Mouse (Mus musculus): ENCODE data around the gene Prmt3.

Prmt3 gene

DNA sequence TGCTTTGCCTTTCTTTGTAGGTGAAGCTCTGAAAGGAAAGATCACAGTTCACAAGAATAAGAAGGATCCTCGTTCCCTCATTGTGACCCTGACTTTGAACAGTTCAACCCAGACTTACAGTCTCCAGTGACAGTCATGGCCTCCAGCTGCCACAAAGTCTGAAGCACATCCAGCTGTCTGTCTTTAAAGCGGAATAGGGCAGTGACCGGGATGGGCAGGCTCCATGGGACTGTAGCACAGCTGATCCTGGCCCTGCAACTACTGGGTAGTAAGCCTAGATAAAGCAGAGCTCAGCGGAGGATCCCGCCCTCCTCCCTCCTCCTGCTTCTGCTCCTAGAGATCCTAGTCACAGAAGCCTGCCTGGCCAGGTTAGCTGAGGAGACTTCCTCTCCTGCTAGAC, 79.2 kb downstream of the Prmt3 start:
- DNase-seq (ENCODE audit: low read depth): no peak

DNA sequence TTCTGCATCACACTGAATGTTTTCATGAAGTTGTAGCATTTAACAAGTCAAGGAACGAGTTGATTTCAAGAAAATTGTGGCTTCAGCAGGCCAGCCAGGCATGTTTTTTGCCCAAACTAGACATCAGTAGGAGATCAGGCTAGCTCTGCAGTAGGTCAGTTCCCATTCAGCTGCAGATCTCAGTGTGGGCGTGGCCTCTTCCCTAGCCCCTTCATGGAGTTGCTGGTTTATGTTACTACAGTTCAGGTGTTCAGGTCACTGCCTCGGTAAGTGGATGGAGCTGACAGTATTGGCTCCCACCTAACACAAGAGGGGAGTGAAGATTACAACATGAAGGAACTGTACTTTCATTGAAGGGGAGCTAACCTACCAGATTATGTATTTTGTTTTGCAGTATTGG, 80.1 kb downstream of the Prmt3 start:
- DNase-seq (ENCODE audit: low read depth): no peak

DNA sequence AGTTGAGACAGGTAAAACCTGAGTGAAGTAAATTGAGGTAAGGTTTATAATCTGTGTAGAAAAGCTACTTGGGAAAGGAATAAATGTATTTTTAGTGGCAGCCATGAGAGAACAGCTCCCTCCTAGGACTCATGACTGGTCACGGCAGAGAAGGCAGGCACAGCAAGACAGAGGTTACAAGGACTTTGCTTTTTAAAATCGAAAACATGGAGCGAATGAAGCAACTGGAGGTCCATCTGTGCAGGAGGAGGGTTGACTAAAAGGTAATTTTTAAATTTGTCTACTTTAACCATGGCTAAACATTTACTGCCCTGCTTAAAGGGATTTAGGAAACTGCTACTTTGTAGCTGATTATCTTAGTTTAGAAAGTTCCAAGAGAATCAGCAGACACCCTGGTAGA, 81.7 kb downstream of the Prmt3 start:
- DNase-seq (ENCODE audit: low read depth): no peak

DNA sequence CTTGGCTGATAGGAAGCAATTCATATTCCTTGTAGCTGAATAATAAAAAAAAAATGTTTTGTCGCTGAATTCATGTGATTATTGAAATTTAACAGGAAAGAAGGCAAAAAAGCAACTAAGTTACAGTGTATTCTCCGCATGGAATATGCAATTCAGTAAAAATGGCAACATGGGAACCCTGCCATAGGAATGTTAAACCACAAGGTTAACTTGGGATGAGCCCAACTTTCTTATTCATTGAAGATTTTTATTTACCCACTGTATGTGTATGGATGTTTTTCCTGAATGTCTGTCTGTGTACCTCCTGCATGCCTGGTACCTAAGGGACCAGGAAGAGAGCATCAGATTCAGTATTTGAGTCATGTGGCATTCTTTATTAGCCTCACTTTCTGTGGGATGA, 83.0 kb downstream of the Prmt3 start:
- no peak for DNase-seq (ENCODE audit: low read depth)

DNA sequence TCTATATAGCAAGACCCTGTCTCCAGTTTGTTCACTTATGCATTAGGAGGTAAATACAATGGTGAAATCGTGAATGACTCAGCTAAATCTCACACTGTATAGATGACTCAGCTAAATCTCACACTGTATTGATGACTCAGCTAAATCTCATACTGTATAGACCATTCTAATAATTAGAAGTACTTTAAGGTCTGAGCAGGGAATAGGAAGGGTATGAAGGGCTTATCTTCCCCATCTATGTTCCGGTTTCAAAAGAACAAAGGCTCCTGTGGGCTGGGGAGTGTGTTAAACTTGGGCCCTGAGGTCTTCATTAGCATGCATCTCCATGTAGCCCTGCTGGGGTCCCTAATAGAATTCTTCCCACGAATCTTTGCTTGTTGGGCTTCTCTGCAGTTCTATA, 85.6 kb downstream of the Prmt3 start:
- no peak for DNase-seq (ENCODE audit: low read depth)

DNA sequence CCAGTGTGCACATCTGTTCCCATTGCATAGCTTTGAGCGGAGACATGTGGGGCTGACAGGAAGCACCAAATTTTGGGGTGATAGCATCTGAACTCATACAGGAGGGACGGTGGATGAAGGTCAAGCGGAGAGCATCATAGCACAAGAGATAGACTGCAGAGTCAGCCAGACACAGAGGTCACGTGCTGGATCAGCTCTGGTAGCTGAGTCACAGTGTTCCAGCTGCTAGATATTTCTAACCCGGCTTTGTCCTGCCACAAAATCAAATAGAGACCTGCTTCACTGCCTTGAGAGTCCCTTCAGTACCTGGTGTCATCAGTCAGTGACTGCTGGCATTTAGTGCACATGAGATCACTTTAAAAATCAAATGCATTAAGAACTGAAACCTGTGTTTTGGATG, 91.5 kb downstream of the Prmt3 start:
- DNase-seq (ENCODE audit: low read depth): no peak

DNA sequence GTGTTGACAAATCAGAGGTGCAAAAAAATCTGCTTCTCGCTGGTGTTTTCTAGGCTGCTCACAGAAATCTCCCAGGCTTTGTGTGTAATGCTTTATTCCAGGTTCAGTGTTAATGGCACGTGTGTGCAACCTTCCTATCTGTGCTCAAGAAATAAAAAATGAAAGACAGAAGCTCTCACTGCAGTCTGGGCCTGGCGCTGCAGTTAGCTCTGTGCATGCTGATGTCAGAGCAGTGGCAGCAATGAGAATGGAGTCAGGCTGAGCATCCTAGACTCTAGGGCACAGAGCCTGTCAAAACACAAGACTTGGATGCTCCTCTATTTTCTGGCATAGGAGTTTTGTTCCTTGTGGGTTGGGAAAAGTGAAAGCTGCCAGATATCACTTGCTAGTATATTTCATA, 92.1 kb downstream of the Prmt3 start:
- no peak for DNase-seq (ENCODE audit: low read depth)

DNA sequence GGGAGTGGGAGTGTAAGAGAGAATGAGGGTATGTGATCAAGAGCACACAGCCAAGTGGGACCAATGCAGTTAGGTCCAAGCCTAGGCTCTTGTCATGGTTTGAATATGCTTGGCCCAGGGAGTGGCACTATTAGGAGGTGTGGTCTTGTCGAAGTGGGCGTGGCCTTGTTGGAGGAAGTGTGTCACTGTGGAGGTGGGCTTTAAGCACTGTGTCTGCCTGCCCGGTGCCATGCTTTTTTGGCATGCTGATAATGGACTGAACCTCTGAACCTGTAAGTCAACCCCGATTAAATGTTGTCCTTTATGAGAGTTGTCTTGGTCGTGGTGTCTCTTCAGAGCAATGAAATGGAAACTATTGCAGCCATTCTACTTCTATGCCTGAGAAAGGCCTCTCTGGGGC, 99.2 kb downstream of the Prmt3 start:
- no peak for DNase-seq (ENCODE audit: low read depth)

DNA sequence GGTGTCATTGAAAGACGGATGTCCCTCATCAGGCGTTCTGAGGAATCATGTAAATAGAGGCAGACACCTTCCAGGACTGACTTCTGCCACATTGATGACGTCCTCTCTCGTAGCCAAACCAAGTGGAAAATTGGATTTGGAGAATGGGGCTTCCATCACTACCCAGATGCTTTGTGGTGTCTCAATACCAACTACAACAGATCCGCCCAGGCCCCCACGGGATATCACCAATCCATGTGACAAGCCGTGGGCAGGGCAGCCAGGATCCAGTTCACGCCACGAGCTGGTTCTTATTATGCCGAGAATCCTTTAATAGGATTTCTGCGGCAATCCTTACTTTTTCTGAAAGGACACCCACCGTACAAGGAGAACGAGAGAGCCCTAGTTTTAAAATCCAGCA, 100.9 kb downstream of the Prmt3 start:
- no peak for DNase-seq (ENCODE audit: low read depth)

DNA sequence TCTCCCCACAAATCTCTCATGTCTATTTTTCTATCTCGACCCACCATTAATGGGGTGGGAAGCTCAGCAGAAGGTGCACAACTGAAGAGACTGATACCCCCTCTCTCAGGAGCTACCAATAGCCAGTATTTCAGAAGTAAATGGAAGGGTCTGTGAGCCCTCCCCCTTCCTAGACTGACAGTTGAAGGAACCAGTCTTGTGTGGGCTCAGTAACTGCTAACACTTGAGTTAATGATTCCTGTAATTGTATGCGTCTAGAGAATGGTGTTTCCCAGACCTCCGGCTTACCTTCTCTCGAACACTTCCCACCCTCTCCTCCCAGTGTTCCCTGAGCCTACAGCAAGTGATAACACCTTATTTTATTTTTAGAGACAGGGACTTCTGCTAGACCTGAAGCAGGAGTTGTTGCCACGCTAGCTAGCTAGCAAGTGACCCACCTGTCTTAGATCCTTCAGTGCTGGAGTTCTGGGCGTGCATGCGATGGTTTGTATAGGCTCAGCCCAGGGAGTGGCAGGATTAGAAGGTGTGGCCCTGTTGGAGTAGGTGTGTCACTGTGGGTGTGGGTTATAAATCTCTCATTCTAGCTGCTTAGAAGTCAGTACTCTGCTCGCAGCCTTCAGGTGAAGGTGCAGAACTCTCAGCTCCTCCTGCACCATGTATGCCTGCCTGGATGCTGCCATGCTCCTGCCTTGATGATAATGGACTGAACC, 102.0 kb downstream of the Prmt3 start:
- no peak for DNase-seq (ENCODE audit: low read depth)

DNA sequence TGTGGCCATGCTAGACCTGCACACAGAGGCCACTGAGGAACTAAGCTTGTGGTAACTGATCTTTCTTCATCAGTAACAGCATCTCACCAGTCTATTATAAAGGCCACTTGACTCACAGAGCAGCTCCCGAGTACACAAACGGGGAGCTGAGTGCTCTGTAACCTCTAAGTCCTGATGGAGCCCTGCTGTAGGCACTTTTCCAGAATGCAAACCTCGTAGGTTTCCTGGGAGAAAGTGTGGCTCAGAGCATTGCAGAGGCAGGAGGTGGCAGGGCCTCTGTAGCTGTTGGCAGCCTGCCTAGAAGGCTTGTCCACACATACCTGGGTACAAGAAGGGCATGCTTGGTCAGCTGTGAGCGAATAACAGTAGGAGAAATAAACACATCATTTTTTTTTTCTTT, 104.1 kb downstream of the Prmt3 start:
- no peak for DNase-seq (ENCODE audit: low read depth)

DNA sequence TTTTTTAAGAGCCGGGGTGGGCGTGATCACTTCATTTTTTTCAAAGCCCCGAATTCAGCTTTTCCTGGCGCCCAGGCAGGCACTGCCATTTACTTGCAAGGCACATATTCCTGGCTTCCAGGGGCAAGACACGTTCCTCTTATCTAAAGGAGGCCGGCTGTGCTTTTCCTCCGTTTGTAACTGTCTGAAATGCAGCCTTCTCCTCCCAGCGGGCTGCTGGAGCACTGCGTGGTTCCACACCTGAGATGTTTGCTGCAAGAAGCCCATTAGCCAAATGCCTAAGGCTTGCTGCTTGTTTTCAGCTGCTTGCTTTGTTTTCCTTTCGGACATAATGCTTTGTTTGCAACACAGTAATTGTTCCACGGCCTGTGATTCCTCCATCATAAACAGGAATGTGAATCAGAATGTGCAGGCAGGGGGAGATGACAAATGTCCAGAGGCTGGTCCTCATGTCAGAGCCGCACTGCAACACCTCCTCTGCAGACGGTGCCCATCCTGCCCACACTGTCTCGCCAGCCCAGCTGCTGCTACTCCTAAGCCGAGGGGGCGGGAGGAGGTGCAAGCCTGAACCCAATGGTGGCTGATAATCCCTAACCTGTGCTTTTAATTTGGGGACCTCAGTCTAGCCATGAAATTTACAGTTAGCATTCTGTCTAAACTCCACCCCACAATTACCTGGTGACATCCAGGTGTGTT, 104.7 kb downstream of the Prmt3 start:
- DNase-seq (ENCODE audit: low read depth): no peak

DNA sequence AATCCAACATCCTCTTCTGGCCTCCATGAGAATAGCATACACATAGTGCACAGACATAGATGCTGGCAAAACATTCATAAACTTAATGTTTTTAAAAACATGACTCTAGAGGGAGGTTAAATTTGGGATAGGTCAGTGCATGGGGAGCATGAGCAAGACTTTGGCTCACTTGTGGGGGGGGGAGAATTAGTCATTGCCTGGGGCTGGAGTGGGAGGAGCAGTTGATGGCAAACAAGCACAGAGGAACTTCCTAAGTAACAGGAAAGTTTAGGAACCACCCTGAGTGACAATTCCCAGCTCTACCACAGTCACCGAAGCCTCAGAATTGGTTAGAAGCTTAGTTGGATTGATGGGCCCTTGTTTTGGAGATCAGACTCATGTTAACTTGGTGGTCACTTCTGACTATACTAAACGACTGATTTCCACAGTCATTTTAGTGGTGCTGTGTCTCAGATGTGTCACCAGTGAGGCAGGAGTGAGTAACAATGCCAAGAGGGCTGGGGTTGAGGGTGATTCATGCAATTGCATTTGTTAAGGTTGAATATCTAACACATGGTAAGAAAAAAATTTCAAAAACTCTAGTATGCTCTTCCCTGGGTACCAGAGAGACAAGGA, 109.7 kb downstream of the Prmt3 start:
- DNase-seq (ENCODE audit: low read depth): no peak

DNA sequence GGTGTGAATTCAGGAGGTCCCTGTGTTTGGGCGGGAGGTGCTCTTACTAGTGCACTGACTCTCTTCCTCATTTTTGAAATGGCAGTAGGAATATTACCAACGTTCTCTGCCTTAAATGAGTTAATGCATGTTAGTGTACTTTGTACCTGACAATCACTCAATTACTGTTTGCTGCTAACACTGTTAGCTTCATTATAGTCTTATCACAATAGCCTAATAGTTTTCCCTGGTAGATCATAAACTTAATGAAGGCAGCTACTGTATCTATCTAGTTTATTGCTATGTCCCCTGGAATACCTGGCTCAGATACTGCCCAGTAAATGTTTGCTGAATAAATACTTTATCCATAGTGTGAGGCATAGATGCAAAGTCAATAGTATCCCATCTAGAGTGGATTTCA, 116.6 kb downstream of the Prmt3 start:
- DNase-seq (ENCODE audit: low read depth): no peak

DNA sequence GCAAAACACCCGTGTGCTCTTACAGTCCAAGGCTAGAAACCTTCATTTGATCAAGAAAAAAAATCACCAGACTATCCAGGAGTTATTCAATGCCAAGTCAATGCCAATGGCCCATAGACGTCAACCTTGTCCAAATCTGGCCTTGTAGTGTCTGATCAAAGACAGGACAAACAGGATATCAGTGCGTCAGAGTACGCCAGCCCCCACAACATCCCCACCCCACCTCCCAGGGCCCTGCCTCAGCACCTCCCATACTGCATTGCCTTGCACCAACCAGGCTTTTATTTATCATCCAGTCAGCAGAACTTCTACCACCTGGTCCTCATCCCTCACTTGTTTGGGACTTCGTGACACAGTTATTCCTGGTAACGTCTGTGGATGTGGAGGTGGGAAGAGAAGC, 117.2 kb downstream of the Prmt3 start:
- no peak for DNase-seq (ENCODE audit: low read depth)

DNA sequence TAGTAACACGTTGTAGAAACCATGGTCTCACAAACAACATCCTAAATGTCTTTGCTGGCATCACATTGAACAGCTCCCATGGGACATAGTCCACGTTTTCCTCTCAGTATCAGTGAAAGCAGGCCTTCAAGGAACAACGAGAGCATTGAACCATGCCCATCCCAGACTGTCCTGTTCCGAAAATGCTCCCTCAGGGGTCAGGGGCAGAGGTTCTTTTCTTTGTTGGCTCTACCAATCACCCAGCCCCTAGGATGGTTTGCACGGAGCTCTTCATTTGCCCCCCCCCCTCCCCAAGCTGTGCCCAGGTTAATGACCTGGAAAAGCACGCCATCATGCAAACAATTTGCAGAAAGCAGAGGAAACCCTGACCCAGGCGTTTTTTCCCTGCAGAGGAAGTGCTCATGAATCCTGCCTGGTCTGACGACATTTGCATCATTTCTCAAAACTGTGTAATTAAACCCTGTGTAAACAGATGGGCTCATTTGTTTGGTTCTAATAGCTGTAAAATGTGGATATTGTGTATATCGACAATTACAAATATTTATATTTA, 123.9 kb downstream of the Prmt3 start:
- no peak for DNase-seq (ENCODE audit: low read depth)

DNA sequence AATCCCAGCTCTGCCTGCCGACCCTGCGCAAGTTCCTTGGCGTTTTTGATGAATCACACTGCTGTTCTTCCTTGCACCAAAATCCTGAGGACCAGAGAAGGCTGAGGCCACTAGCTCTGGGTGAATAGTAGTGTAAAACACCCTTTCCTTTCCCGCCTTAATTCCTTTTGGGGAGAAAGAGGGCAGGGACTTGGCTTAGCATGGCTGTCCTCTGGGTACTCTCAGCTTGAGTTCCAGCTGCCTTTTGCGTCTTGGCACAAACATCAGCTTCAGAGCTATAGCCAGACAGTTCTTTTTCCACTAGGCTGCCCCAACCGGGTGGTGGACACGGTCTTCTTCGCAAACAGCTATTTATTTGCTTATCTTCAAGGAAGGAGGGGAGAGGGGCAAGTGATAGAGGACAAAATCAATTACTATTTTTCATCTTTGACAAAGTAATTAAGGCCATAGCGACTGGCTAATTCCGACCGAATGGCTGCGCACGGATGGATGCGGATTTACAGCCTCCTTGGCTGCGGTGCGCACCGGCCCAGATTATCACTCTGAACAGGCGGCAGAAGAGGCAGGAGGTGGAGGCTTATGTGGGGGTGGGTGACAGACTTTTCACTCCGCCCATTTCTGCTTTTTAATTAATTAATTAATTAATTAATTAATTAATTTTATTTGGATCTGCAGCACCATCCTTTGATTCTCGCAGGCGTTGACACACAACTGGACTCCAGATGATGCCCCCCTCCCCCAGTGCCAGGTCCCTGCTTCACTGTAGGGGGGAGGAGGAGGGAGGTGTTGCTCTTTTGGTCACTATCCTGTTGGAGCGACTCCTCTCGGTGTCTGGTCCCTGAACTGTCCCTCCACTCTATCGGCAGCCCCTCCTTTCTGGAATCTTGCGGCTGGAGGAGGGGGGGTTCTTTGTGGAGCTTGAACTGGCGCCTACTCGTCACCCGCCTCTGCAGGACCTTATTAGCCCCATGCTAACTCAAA, 129.3 kb downstream of the Prmt3 start:
- no peak for DNase-seq (ENCODE audit: low read depth)
